Mouse (Mus musculus) testis, adult 2 months (tissue): ENCODE data around the gene Sipa1l1. TPM values are rescaled to one million over a fixed set of nuclear protein-coding genes. Genes with fewer than 3 reads are reported as not detected.

ENCODE experiments used
- H3K27ac ChIP-seq: fragments of 200-500 bp; 2 replicates; pipeline ENCODE4 v1.5.1; 2012; ENCODE audit warnings: low read depth, low read length; ENCODE audit not compliant: control insufficient read depth, insufficient read depth
- H3K27me3 ChIP-seq: fragments of 200-500 bp; 2 replicates; pipeline ENCODE4 v1.6.1; 2012; ENCODE audit warnings: mild to moderate bottlenecking, low read length, moderate library complexity; ENCODE audit not compliant: control insufficient read depth, insufficient read depth
- H3K36me3 ChIP-seq: fragments of 200-500 bp; 2 replicates; pipeline ENCODE4 v1.6.1; 2012; ENCODE audit warnings: mild to moderate bottlenecking, low read length; ENCODE audit not compliant: control insufficient read depth, insufficient read depth
- H3K4me1 ChIP-seq: fragments of 200-500 bp; 2 replicates; pipeline ENCODE4 v1.6.1; 2012; ENCODE audit warnings: low read length; ENCODE audit not compliant: control insufficient read depth, insufficient read depth
- H3K4me3 ChIP-seq: fragments of 200-500 bp; 2 replicates; pipeline ENCODE4 v1.5.1; 2012; ENCODE audit warnings: low read depth, mild to moderate bottlenecking, low read length, moderate library complexity, mixed read lengths; ENCODE audit not compliant: control insufficient read depth
- CTCF ChIP-seq: fragments of 200-500 bp; IDR thresholded peaks from 2 replicates; pipeline ENCODE4 v1.5.1; 2012; ENCODE audit warnings: low read depth, mild to moderate bottlenecking, inconsistent platforms, low read length, moderate library complexity; ENCODE audit not compliant: control insufficient read depth, insufficient read depth, insufficient replicate concordance
- POLR2A ChIP-seq: fragments of 200-500 bp; IDR thresholded peaks from 2 replicates; pipeline ENCODE4 v1.6.1; 2012; ENCODE audit warnings: low read depth, mild to moderate bottlenecking, inconsistent platforms, low read length, moderate library complexity; ENCODE audit not compliant: control insufficient read depth
- polyA plus RNA-seq: library from polyadenylated mRNA; depleted of rRNA; stranded (reverse); fragments of >200 nt; gene quantifications from 2 replicates; pipeline ENCODE4 v1.2.3, GENCODE M21; 2012

Gene Sipa1l1
- polyA plus RNA-seq, 1 experiment, result 19.5 TPM

DNA sequence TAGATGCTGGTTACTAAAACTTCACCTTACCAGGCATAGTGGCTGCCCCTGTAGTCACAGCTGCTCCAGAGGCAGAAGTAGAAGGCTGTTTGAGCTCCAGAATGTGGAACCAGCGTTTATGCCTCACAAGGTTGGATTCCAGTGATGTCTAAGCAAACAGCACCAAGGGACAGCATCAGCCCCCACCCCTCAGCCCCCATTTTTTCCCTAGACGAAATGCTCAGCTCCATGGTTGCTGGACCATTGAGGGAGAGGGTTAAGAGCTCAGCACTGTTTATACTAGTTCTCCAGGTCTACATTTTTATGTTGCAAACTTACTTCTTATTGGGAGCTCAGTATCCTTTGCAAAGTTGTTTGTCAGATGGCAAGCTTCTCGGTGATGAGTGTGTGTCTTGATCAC, 202.1 kb downstream of the Sipa1l1 start:
- Histone ChIP-seq H3K36me3 (no peaks in the 10 kb centered on the region), H3K27me3 (no peaks in the 10 kb centered on the region), H3K4me3 (peak overlapping the region; percentile 25), H3K27ac (no peak overlapping the region), H3K4me1 (no peaks in the 10 kb centered on the region)
- TF ChIP-seq POLR2A (no peak), CTCF (no peak)

- Histone ChIP-seq H3K4me1 (no peaks in the 10 kb centered on the region), H3K27me3 (no peaks in the 10 kb centered on the region), H3K4me3 (no peak overlapping the region), H3K36me3 (no peaks in the 10 kb centered on the region), H3K27ac (peak overlapping the region; percentile 54; the same call in 1 of the 2 replicates)
- TF ChIP-seq CTCF (no peak), POLR2A (no peak)
These were observed 204.9 kb downstream of the Sipa1l1 start for GRCm38 (mm10) chr12:82374020-82374419.

- Histone ChIP-seq H3K4me1 (no peaks in the 10 kb centered on the region), H3K36me3 (no peaks in the 10 kb centered on the region), H3K4me3 (no peak overlapping the region), H3K27me3 (no peaks in the 10 kb centered on the region), H3K27ac (no peak overlapping the region)
- no peak for TF ChIP-seq POLR2A
- no peak for TF ChIP-seq CTCF
These were observed 213.8 kb downstream of the Sipa1l1 start for GRCm38 (mm10) chr12:82382932-82383331.

- Histone ChIP-seq H3K4me3 (no peak overlapping the region), H3K36me3 (no peaks in the 10 kb centered on the region), H3K4me1 (no peaks in the 10 kb centered on the region), H3K27me3 (no peaks in the 10 kb centered on the region), H3K27ac (no peak overlapping the region)
- TF ChIP-seq POLR2A (no peak), CTCF (no peak)
These were observed 215.6 kb downstream of the Sipa1l1 start for GRCm38 (mm10) chr12:82384719-82385118.

- Histone ChIP-seq H3K27me3 (no peaks in the 10 kb centered on the region), H3K36me3 (no peaks in the 10 kb centered on the region), H3K27ac (no peak overlapping the region), H3K4me3 (no peak overlapping the region), H3K4me1 (no peaks in the 10 kb centered on the region)
- TF ChIP-seq POLR2A (no peak), CTCF (no peak)
These were observed 217.9 kb downstream of the Sipa1l1 start for GRCm38 (mm10) chr12:82387042-82387441.

- no peak overlapping the region for H3K27ac ChIP-seq
- TF ChIP-seq CTCF (no peak), POLR2A (no peak)
These were observed 218.5 kb downstream of the Sipa1l1 start for GRCm38 (mm10) chr12:82387647-82388046.

GRCm38 (mm10) chr12:82388144-82388543, 219.0 kb downstream of the Sipa1l1 start:
- Histone ChIP-seq H3K4me3 (no peak overlapping the region), H3K27me3 (no peaks in the 10 kb centered on the region), H3K4me1 (no peaks in the 10 kb centered on the region), H3K27ac (no peak overlapping the region), H3K36me3 (no peaks in the 10 kb centered on the region)
- TF ChIP-seq POLR2A, result no peak
- no peak for TF ChIP-seq CTCF

More at GRCm38 (mm10) chr12:82387647-82388046, 218.5 kb downstream of the Sipa1l1 start:
- no peaks in the 10 kb centered on the region for H3K4me1 ChIP-seq
- H3K4me3 ChIP-seq, result no peak overlapping the region
- no peaks in the 10 kb centered on the region for H3K27me3 ChIP-seq
- no peaks in the 10 kb centered on the region for H3K36me3 ChIP-seq
